Mouse (Mus musculus): ENCODE measurements around the gene Olfr622. TPM values are rescaled to one million over a fixed set of nuclear protein-coding genes. Genes with fewer than 3 reads are reported as not detected.

The Olfr622 gene
- not detected in 2 replicates for polyA plus RNA-seq (2014; fragmentation: Nextera tagmentation; extraction: Ambion mirVana)

GRCm38 (mm10) chr7:103642602-103643001, at the start of gene Olfr622:
Gene Olfr622 (minus strand): TSS chr7:103642702.
- no peak for ATAC-seq (ENCODE audit: insufficient read depth, low FRiP score, low TSS enrichment)
- WGBS: 61% methylated on average over 1 of the region's 1 CpGs

GRCm38 (mm10) chr7:103682420-103682819, 39.9 kb upstream of the Olfr622 start, which contains the start of gene Olfr625-ps1:
Gene Olfr625-ps1 (plus strand): TSS chr7:103682720.
- Histone ChIP-seq H3K27me3 (ENCODE audit: control insufficient read depth, insufficient read depth, low read length) (no peaks in the 10 kb centered on the region), H3K36me3 (ENCODE audit: control insufficient read depth, insufficient read depth, low read length) (no peaks in the 10 kb centered on the region), H3K4me3 (ENCODE audit: low read depth, low read length) (no peak within 1 kb of the TSS), H3K9ac (ENCODE audit: low read length) (no peak within 1 kb of the TSS), H3K4me2 (ENCODE audit: low read depth) (no peak within 1 kb of the TSS), H3K27ac (ENCODE audit: low read depth, low read length) (no peak within 1 kb of the TSS), H3K9me3 (ENCODE audit: control insufficient read depth, low read length) (no peaks in the 10 kb centered on the region), H3K4me1 (ENCODE audit: control insufficient read depth, insufficient read depth, low read length) (no peaks in the 10 kb centered on the region)
- DNase-seq (ENCODE audit: low spot score) (no peak), ATAC-seq (ENCODE audit: insufficient read depth, low FRiP score, low TSS enrichment) (no peak)

More at GRCm38 (mm10) chr7:103642602-103643001, at the start of gene Olfr622:
- Histone ChIP-seq H3K27ac (ENCODE audit: low read depth, low read length) (no peak within 1 kb of the TSS), H3K9ac (ENCODE audit: low read length) (no peak within 1 kb of the TSS), H3K27me3 (ENCODE audit: control insufficient read depth, insufficient read depth, low read length) (no peaks in the 10 kb centered on the region), H3K36me3 (ENCODE audit: control insufficient read depth, insufficient read depth, low read length) (no peaks in the 10 kb centered on the region), H3K4me3 (ENCODE audit: low read depth, low read length) (no peak within 1 kb of the TSS), H3K4me1 (ENCODE audit: control insufficient read depth, insufficient read depth, low read length) (no peaks in the 10 kb centered on the region), H3K9me3 (ENCODE audit: control insufficient read depth, low read length) (no peaks in the 10 kb centered on the region), H3K4me2 (ENCODE audit: low read depth) (no peak within 1 kb of the TSS)
- no peak for DNase-seq (ENCODE audit: low spot score)

GRCm38 (mm10) chr7:103671091-103671490, 28.6 kb upstream of the Olfr622 start, which contains the start of gene Olfr624:
Gene Olfr624 (minus strand): TSS chr7:103671191.
- Histone ChIP-seq H3K27me3 (ENCODE audit: control insufficient read depth, insufficient read depth, low read length) (no peaks in the 10 kb centered on the region), H3K4me3 (ENCODE audit: low read depth, low read length) (no peak within 1 kb of the TSS), H3K9ac (ENCODE audit: low read length) (no peak within 1 kb of the TSS), H3K4me1 (ENCODE audit: control insufficient read depth, insufficient read depth, low read length) (no peaks in the 10 kb centered on the region), H3K36me3 (ENCODE audit: control insufficient read depth, insufficient read depth, low read length) (no peaks in the 10 kb centered on the region), H3K9me3 (ENCODE audit: control insufficient read depth, low read length) (no peaks in the 10 kb centered on the region), H3K27ac (ENCODE audit: low read depth, low read length) (no peak within 1 kb of the TSS), H3K4me2 (ENCODE audit: low read depth) (no peak within 1 kb of the TSS)
- ATAC-seq (ENCODE audit: insufficient read depth, low FRiP score, low TSS enrichment) (no peak), DNase-seq (ENCODE audit: low spot score) (no peak)
- 88% methylated on average over 2 of the region's 2 CpGs for WGBS

GRCm38 (mm10) chr7:103663598-103663997, 21.1 kb upstream of the Olfr622 start, which contains the start of gene Olfr623:
Gene Olfr623 (minus strand): TSS chr7:103663698.
- H3K4me2 ChIP-seq (ENCODE audit: low read depth): no peak within 1 kb of the TSS
- H3K27me3 ChIP-seq (ENCODE audit: control insufficient read depth, insufficient read depth, low read length): no peaks in the 10 kb centered on the region
- no peaks in the 10 kb centered on the region for H3K9me3 ChIP-seq (ENCODE audit: control insufficient read depth, low read length)
- H3K4me3 ChIP-seq (ENCODE audit: low read depth, low read length): no peak within 1 kb of the TSS
- no peaks in the 10 kb centered on the region for H3K4me1 ChIP-seq (ENCODE audit: control insufficient read depth, insufficient read depth, low read length)
- ATAC-seq (ENCODE audit: insufficient read depth, low FRiP score, low TSS enrichment) (no peak), DNase-seq (ENCODE audit: low spot score) (no peak)
- no peaks in the 10 kb centered on the region for H3K36me3 ChIP-seq (ENCODE audit: control insufficient read depth, insufficient read depth, low read length)
- H3K27ac ChIP-seq (ENCODE audit: low read depth, low read length): no peak within 1 kb of the TSS
- no peak within 1 kb of the TSS for H3K9ac ChIP-seq (ENCODE audit: low read length)

GRCm38 (mm10) chr7:103644070-103644469, 1.6 kb upstream of the Olfr622 start:
- ATAC-seq (ENCODE audit: insufficient read depth, low FRiP score, low TSS enrichment) (no peak), DNase-seq (ENCODE audit: low spot score) (no peak)
- H3K4me3 ChIP-seq (ENCODE audit: low read depth, low read length): no peak overlapping the region
- no peak overlapping the region for H3K4me2 ChIP-seq (ENCODE audit: low read depth)
- no peaks in the 10 kb centered on the region for H3K27me3 ChIP-seq (ENCODE audit: control insufficient read depth, insufficient read depth, low read length)
- no peaks in the 10 kb centered on the region for H3K36me3 ChIP-seq (ENCODE audit: control insufficient read depth, insufficient read depth, low read length)
- no peaks in the 10 kb centered on the region for H3K9me3 ChIP-seq (ENCODE audit: control insufficient read depth, low read length)
- H3K9ac ChIP-seq (ENCODE audit: low read length): no peak overlapping the region
- 85% methylated on average over 4 of the region's 4 CpGs for WGBS
- H3K27ac ChIP-seq (ENCODE audit: low read depth, low read length): no peak overlapping the region
- no peaks in the 10 kb centered on the region for H3K4me1 ChIP-seq (ENCODE audit: control insufficient read depth, insufficient read depth, low read length)

GRCm38 (mm10) chr7:103636795-103637194, 5.7 kb downstream of the Olfr622 start:
- Histone ChIP-seq H3K4me1 (ENCODE audit: control insufficient read depth, insufficient read depth, low read length) (no peaks in the 10 kb centered on the region), H3K4me3 (ENCODE audit: low read depth, low read length) (no peak overlapping the region), H3K9me3 (ENCODE audit: control insufficient read depth, low read length) (no peaks in the 10 kb centered on the region), H3K27ac (ENCODE audit: low read depth, low read length) (no peak overlapping the region), H3K27me3 (ENCODE audit: control insufficient read depth, insufficient read depth, low read length) (no peaks in the 10 kb centered on the region), H3K9ac (ENCODE audit: low read length) (no peak overlapping the region), H3K36me3 (ENCODE audit: control insufficient read depth, insufficient read depth, low read length) (no peaks in the 10 kb centered on the region), H3K4me2 (ENCODE audit: low read depth) (no peak overlapping the region)
- DNase-seq (ENCODE audit: low spot score): no peak
- no peak for ATAC-seq (ENCODE audit: insufficient read depth, low FRiP score, low TSS enrichment)

GRCm38 (mm10) chr7:103612434-103612833, 30.1 kb downstream of the Olfr622 start, which contains the start of gene Olfr620:
Gene Olfr620 (minus strand): TSS chr7:103612534.
- no peak for ATAC-seq (ENCODE audit: insufficient read depth, low FRiP score, low TSS enrichment)
- Histone ChIP-seq H3K4me2 (ENCODE audit: low read depth) (no peak within 1 kb of the TSS), H3K4me1 (ENCODE audit: control insufficient read depth, insufficient read depth, low read length) (no peaks in the 10 kb centered on the region), H3K4me3 (ENCODE audit: low read depth, low read length) (no peak within 1 kb of the TSS), H3K9me3 (ENCODE audit: control insufficient read depth, low read length) (no peaks in the 10 kb centered on the region), H3K27ac (ENCODE audit: low read depth, low read length) (no peak within 1 kb of the TSS), H3K27me3 (ENCODE audit: control insufficient read depth, insufficient read depth, low read length) (no peaks in the 10 kb centered on the region), H3K9ac (ENCODE audit: low read length) (no peak within 1 kb of the TSS), H3K36me3 (ENCODE audit: control insufficient read depth, insufficient read depth, low read length) (no peaks in the 10 kb centered on the region)
- 77% methylated on average over 2 of the region's 2 CpGs for WGBS
- DNase-seq (ENCODE audit: low spot score): no peak

- DNase-seq (ENCODE audit: low spot score): no peak
- H3K9me3 ChIP-seq (ENCODE audit: control insufficient read depth, low read length): no peaks in the 10 kb centered on the region
- 88% methylated on average over 2 of the region's 2 CpGs for WGBS
- no peak overlapping the region for H3K27ac ChIP-seq (ENCODE audit: low read depth, low read length)
- H3K4me2 ChIP-seq (ENCODE audit: low read depth): no peak overlapping the region
- ATAC-seq (ENCODE audit: insufficient read depth, low FRiP score, low TSS enrichment): no peak
- no peaks in the 10 kb centered on the region for H3K27me3 ChIP-seq (ENCODE audit: control insufficient read depth, insufficient read depth, low read length)
- no peaks in the 10 kb centered on the region for H3K4me1 ChIP-seq (ENCODE audit: control insufficient read depth, insufficient read depth, low read length)
- no peak overlapping the region for H3K4me3 ChIP-seq (ENCODE audit: low read depth, low read length)
- no peak overlapping the region for H3K9ac ChIP-seq (ENCODE audit: low read length)
- no peaks in the 10 kb centered on the region for H3K36me3 ChIP-seq (ENCODE audit: control insufficient read depth, insufficient read depth, low read length)
These were observed 35.1 kb downstream of the Olfr622 start for GRCm38 (mm10) chr7:103607425-103607824.

- Histone ChIP-seq H3K9me3 (ENCODE audit: control insufficient read depth, low read length) (no peaks in the 10 kb centered on the region), H3K9ac (ENCODE audit: low read length) (no peak within 1 kb of the TSS), H3K4me3 (ENCODE audit: low read depth, low read length) (no peak within 1 kb of the TSS), H3K4me1 (ENCODE audit: control insufficient read depth, insufficient read depth, low read length) (no peaks in the 10 kb centered on the region), H3K36me3 (ENCODE audit: control insufficient read depth, insufficient read depth, low read length) (no peaks in the 10 kb centered on the region), H3K27ac (ENCODE audit: low read depth, low read length) (no peak within 1 kb of the TSS), H3K27me3 (ENCODE audit: control insufficient read depth, insufficient read depth, low read length) (no peaks in the 10 kb centered on the region), H3K4me2 (ENCODE audit: low read depth) (no peak within 1 kb of the TSS)
- no peak for DNase-seq (ENCODE audit: low spot score)
- ATAC-seq (ENCODE audit: insufficient read depth, low FRiP score, low TSS enrichment): no peak
These were observed 42.2 kb downstream of the Olfr622 start, which contains the start of gene Olfr619 for GRCm38 (mm10) chr7:103600275-103600674. Gene Olfr619 (plus strand): TSS chr7:103600575.

Measured in neural tube, embryonic 11.5 days (tissue).